Mouse (Mus musculus): ENCODE measurements at regions not wholly inside any gene's neighbourhood (a gene's known extent, or its start where the extent isn't known, plus 50 kb on each side); places are given as distances from the start of the nearest gene placed in this dataset.

DNA sequence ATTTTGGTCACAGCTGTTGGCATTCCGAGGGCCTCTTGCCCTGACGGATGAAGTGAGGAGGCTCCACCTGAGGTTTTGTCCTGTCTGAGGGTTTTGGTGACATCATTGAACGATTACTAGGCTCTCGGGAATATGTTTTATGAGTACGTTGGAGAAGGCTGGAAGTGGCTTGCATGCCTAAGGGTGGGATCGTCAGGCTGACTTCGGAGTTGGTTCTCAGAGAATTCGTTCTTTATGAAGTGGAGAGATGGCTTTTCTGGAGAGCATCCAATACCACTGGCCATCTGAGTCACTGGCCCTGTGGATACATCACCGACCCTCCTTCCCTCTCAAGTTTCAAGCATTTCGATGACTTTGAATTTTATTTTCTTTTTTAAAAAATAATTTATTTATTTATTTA lies 172.0 kb downstream of the Slc38a4 start:
- TF ChIP-seq POLR2A (IDR thresholded peaks at IDR 0.05; ENCODE audit: low read depth, low read length) (no peak), CTCF (IDR thresholded peaks at IDR 0.05; ENCODE audit: extremely low read depth, insufficient read depth, insufficient read length, insufficient replicate concordance) (no peak)
